Comparison of ENCODE assay signal across 10 mouse cellular contexts in the genomic region with DNA sequence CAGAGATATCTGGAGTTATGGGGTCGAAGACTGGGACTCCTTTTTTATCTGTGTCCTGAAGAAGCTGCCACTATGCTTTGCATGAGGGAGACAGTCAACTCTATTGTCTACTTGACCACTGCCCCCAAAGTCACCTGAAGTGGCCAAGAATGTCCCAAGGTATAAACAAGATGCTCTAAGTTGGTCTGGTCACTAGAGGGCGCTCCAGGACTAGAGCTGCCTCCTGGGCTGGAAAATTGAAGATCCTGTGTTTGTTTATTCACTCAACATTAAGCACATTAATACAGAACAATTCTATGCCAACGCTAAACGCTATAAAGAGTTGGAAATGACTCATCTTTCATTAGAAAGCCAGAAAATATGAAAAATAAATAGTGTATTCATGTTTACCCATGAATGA. TPM values are rescaled to one million over a fixed set of nuclear protein-coding genes. Genes with fewer than 3 reads are reported as not detected.
DNase-seq lines count a peak whose midpoint lies in the region; ATAC-seq and TF ChIP-seq lines count a peak whose summit lies in the region.
"Had no signal": no experiment of that assay in that cellular context is flagged by ENCODE, and none has a peak within 500 bp of the region (broad histone marks: within the 10 kb centered on the region; RNA-seq: fewer than 3 reads in every experiment).

No protein-coding gene starts in this region.

- DNase-seq in urinary bladder, adult 18-20 months (ENCODE audit: low spot score in 2 of 2): peak; percentile 36 to 52
- DNase-seq in urinary bladder, postnatal 4 days (ENCODE audit: low spot score in 2 of 2): no peak
- peak; percentile 79 for DNase-seq in brain, embryonic 14.5 days (ENCODE audit: low read depth)
- DNase-seq in fibroblast of lung, adult 2 months (ENCODE audit: low read depth): peak; percentile 27
- DNase-seq in limb, embryonic 11.5 days (ENCODE audit: low spot score): peak; percentile 84
- peak; percentile 86 for DNase-seq in retina, embryonic 14.5 days (ENCODE audit: low spot score)
- peak; percentile 85 for DNase-seq in thymus, postnatal 4 days

- 7% methylated on average over 4 of the region's 4 CpGs for WGBS in intestine, postnatal 0 days
- WGBS in limb, embryonic 11.5 days: 12% methylated on average over 4 of the region's 4 CpGs

- no peak overlapping the region for H3K4me3 ChIP-seq in intestine, postnatal 0 days (ENCODE audit: low read depth, low read length)
- H3K4me3 ChIP-seq in limb, embryonic 11.5 days (ENCODE audit: low read depth, low read length): no peak overlapping the region

- no peak overlapping the region for H3K4me2 ChIP-seq in intestine, postnatal 0 days (replicated peaks; ENCODE audit: low read depth)
- H3K4me2 ChIP-seq in limb, embryonic 11.5 days (ENCODE audit: low read depth, severe bottlenecking): no peak overlapping the region

- no peaks in the 10 kb centered on the region for H3K36me3 ChIP-seq in intestine, postnatal 0 days (ENCODE audit: control insufficient read depth, insufficient read depth)
- H3K36me3 ChIP-seq in limb, embryonic 11.5 days (ENCODE audit: control insufficient read depth, insufficient read depth, low read length): no peaks in the 10 kb centered on the region

- TF ChIP-seq CTCF in brain, embryonic 14.5 days (IDR thresholded peaks at IDR 0.05; ENCODE audit: borderline replicate concordance, extremely low read depth, insufficient read depth, insufficient read length): peak; percentile 81; the same call in 1 of the 2 replicates
- peak; percentile 94 for TF ChIP-seq CTCF in intestine, postnatal 0 days (IDR thresholded peaks at IDR 0.05; ENCODE audit: low read depth)

- no peak overlapping the region for H3K9ac ChIP-seq in intestine, postnatal 0 days (ENCODE audit: low read depth, low read length)
- no peak overlapping the region for H3K9ac ChIP-seq in limb, embryonic 11.5 days (ENCODE audit: low read length)

- no peak for TF ChIP-seq POLR2A in brain, embryonic 14.5 days (IDR thresholded peaks at IDR 0.05; ENCODE audit: borderline replicate concordance, extremely low read depth, insufficient read depth, insufficient read length, poor library complexity, severe bottlenecking)

- no peaks in the 10 kb centered on the region for H3K9me3 ChIP-seq in intestine, postnatal 0 days (ENCODE audit: control insufficient read depth)
- no peaks in the 10 kb centered on the region for H3K9me3 ChIP-seq in limb, embryonic 11.5 days (ENCODE audit: control insufficient read depth, low read length)

- no peak overlapping the region for H3K27ac ChIP-seq in intestine, postnatal 0 days (ENCODE audit: low read depth, low read length)
- no peak overlapping the region for H3K27ac ChIP-seq in limb, embryonic 11.5 days (replicated peaks; ENCODE audit: low read depth, low read length)

- no peak for ATAC-seq in intestine, postnatal 0 days
- ATAC-seq in limb, embryonic 11.5 days (ENCODE audit: insufficient number of reproducible peaks, low FRiP score, low TSS enrichment, low read depth): no peak

- H3K27me3 ChIP-seq in intestine, postnatal 0 days (replicated peaks; ENCODE audit: control insufficient read depth, insufficient read depth, low read length): 0 out of 2 replicates have a peak, but pooled peaks cover 6% of the 10 kb centered on the region
- no peaks in the 10 kb centered on the region for H3K27me3 ChIP-seq in limb, embryonic 11.5 days (ENCODE audit: control insufficient read depth, insufficient read depth, low read length)

- H3K4me1 ChIP-seq in intestine, postnatal 0 days (replicated peaks; ENCODE audit: control insufficient read depth, insufficient read depth, low read length): no peaks in the 10 kb centered on the region
- no peaks in the 10 kb centered on the region for H3K4me1 ChIP-seq in limb, embryonic 11.5 days (ENCODE audit: control insufficient read depth, insufficient read depth, low read length)

RNA-seq across cellular contexts. Expression of a gene that starts 15.5 kb away (rescaled TPM):
- 0.64 and 0.90 TPM in 2 replicates for polyA plus RNA-seq in brain, embryonic 14.5 days (2012; rRNA removed)
- polyA plus RNA-seq in intestine, postnatal 0 days (2015; fragmentation: Nextera tagmentation; extraction: Ambion mirVana): 121 and 284 TPM in 2 replicates
- polyA plus RNA-seq in limb, embryonic 11.5 days (2014; fragmentation: Nextera tagmentation; extraction: Ambion mirVana): not detected in 2 replicates

RNA-seq across cellular contexts. Expression of a gene that starts 23.1 kb away (rescaled TPM):
- not detected in 2 replicates for polyA plus RNA-seq in brain, embryonic 14.5 days (2012; rRNA removed)
- polyA plus RNA-seq in intestine, postnatal 0 days (2015; fragmentation: Nextera tagmentation; extraction: Ambion mirVana): not detected in 2 replicates
- polyA plus RNA-seq in limb, embryonic 11.5 days (2014; fragmentation: Nextera tagmentation; extraction: Ambion mirVana): not detected in 2 replicates
- polyA plus RNA-seq: gonadal fat pad, adult 2 months; stomach, embryonic 16.5 days had no signal

RNA-seq across cellular contexts. Expression of a gene that starts 24.4 kb away (rescaled TPM):
- polyA plus RNA-seq in brain, embryonic 14.5 days (2012; rRNA removed): not detected in 2 replicates
- polyA plus RNA-seq in intestine, postnatal 0 days (2015; fragmentation: Nextera tagmentation; extraction: Ambion mirVana): 0.83 and 1.1 TPM in 2 replicates
- polyA plus RNA-seq in limb, embryonic 11.5 days (2014; fragmentation: Nextera tagmentation; extraction: Ambion mirVana): not detected in 2 replicates

RNA-seq across cellular contexts. Expression of a gene that starts 33.5 kb away (rescaled TPM):
- 0.53 and 0.78 TPM in 2 replicates for polyA plus RNA-seq in brain, embryonic 14.5 days (2012; rRNA removed)
- polyA plus RNA-seq in intestine, postnatal 0 days (2015; fragmentation: Nextera tagmentation; extraction: Ambion mirVana): 0.09 TPM in 1 of 2 replicates, not detected in the other
- 0.06 TPM in 1 of 2 replicates, not detected in the other for polyA plus RNA-seq in limb, embryonic 11.5 days (2014; fragmentation: Nextera tagmentation; extraction: Ambion mirVana)

Comparison
In these comparisons a context has a peak if more than half of its experiments do, and no peak if none do; other contexts are left out.
1. DNase-seq: peak in urinary bladder, adult 18-20 months (2 of 2), brain, embryonic 14.5 days (single experiment), fibroblast of lung, adult 2 months (single experiment), limb, embryonic 11.5 days (single experiment), retina, embryonic 14.5 days (single experiment) and thymus, postnatal 4 days (single experiment); none in urinary bladder, postnatal 4 days (0 of 2).
2. RNA of a gene that starts 15.5 kb away (polyA plus RNA-seq): 121 to 284 TPM in intestine, postnatal 0 days; 0.64 to 0.90 TPM in brain, embryonic 14.5 days and not detected in limb, embryonic 11.5 days; every median in the first group is over 10 times any median in the second.